Mouse (Mus musculus): ENCODE results near the gene Ccr10.

Gene Ccr10

GRCm38 (mm10) chr11:101187541-101187940 is 12.3 kb upstream of the Ccr10 start:
- no peak for DNase-seq

- no peak for DNase-seq
These were observed 11.4 kb upstream of the Ccr10 start for GRCm38 (mm10) chr11:101186526-101187247.

- DNase-seq, result no peak
These were observed 10.2 kb upstream of the Ccr10 start for GRCm38 (mm10) chr11:101185441-101185840.

GRCm38 (mm10) chr11:101184984-101185383 is 9.7 kb upstream of the Ccr10 start:
- DNase-seq, result no peak

- peak; percentile 59 for DNase-seq
These were observed 7.7 kb upstream of the Ccr10 start for GRCm38 (mm10) chr11:101182771-101183517.

- no peak for DNase-seq
These were observed 6.7 kb upstream of the Ccr10 start for GRCm38 (mm10) chr11:101181961-101182360.

GRCm38 (mm10) chr11:101180846-101181740 is 5.8 kb upstream of the Ccr10 start:
- peak; percentile 84 for DNase-seq

GRCm38 (mm10) chr11:101180261-101180660 is 5.0 kb upstream of the Ccr10 start:
- no peak for DNase-seq

GRCm38 (mm10) chr11:101179306-101179705 is 4.1 kb upstream of the Ccr10 start:
- no peak for DNase-seq

- no peak for DNase-seq
These were observed 3.1 kb upstream of the Ccr10 start for GRCm38 (mm10) chr11:101178061-101179058.

- peak; percentile 79 for DNase-seq
These were observed 1.9 kb upstream of the Ccr10 start for GRCm38 (mm10) chr11:101176933-101177773.

GRCm38 (mm10) chr11:101176117-101176691 is 961 bp upstream of the Ccr10 start:
- DNase-seq, result peak; percentile 78

- DNase-seq, result no peak
These were observed 433 bp upstream of the Ccr10 start for GRCm38 (mm10) chr11:101175636-101176116.

GRCm38 (mm10) chr11:101174389-101174745 is 876 bp downstream of the Ccr10 start:
- DNase-seq, result peak; percentile 63

GRCm38 (mm10) chr11:101173631-101174388 is 1.4 kb downstream of the Ccr10 start:
- DNase-seq, result peak; percentile 92

GRCm38 (mm10) chr11:101173112-101173511 is 2.1 kb downstream of the Ccr10 start:
- DNase-seq, result peak; percentile 88

- no peak for DNase-seq
These were observed 2.8 kb downstream of the Ccr10 start for GRCm38 (mm10) chr11:101172434-101172815.

- peak; percentile 87 for DNase-seq
These were observed 3.4 kb downstream of the Ccr10 start for GRCm38 (mm10) chr11:101171721-101172433.

Data from kidney, postnatal 10 days (tissue).